Mouse (Mus musculus) liver, adult 2 months (tissue): ENCODE data around the gene Rrp36. TPM values are rescaled to one million over a fixed set of nuclear protein-coding genes. Genes with fewer than 3 reads are reported as not detected.

ENCODE experiments used
- DNase-seq: peaks from one replicate; pipeline ENCODE4 v3.0.0-alpha.2; 2011; ENCODE audit warnings: low read depth, low spot score; ENCODE audit errors: extremely low read depth
- H3K27ac ChIP-seq: fragments of 200-500 bp; replicated peaks from 2 replicates; pipeline ENCODE4 v1.5.1; 2012; ENCODE audit warnings: low read depth, mild to moderate bottlenecking, control low read depth, inconsistent platforms, low read length; ENCODE audit not compliant: insufficient read depth
- H3K27me3 ChIP-seq: fragments of 200-500 bp; 2 replicates; pipeline ENCODE4 v1.6.1; 2012; ENCODE audit warnings: mild to moderate bottlenecking, moderate library complexity, low read length, inconsistent platforms; ENCODE audit not compliant: control insufficient read depth, insufficient read depth
- H3K36me3 ChIP-seq: fragments of 200-500 bp; 2 replicates; pipeline ENCODE4 v1.6.1; 2012; ENCODE audit warnings: low read length, inconsistent platforms; ENCODE audit not compliant: control insufficient read depth, insufficient read depth
- H3K4me1 ChIP-seq: fragments of 200-500 bp; 2 replicates; pipeline ENCODE4 v1.6.1; 2011; ENCODE audit warnings: low read length; ENCODE audit not compliant: control insufficient read depth, insufficient read depth
- H3K4me3 ChIP-seq: fragments of 200-500 bp; 2 replicates; pipeline ENCODE4 v1.5.1; 2011; ENCODE audit warnings: low read depth, mild to moderate bottlenecking, control low read depth, low read length, moderate library complexity; ENCODE audit not compliant: insufficient read depth
- H3K79me2 ChIP-seq: fragments of 200-500 bp; 2 replicates; pipeline ENCODE4 v1.6.1; 2012; ENCODE audit warnings: inconsistent platforms, mild to moderate bottlenecking, low read length, moderate library complexity; ENCODE audit not compliant: control insufficient read depth, insufficient read depth
- H3K9ac ChIP-seq: fragments of 200-500 bp; 2 replicates; pipeline ENCODE4 v1.6.1; 2012; ENCODE audit warnings: low read depth, mild to moderate bottlenecking, control low read depth, inconsistent platforms, low read length
- CTCF ChIP-seq: fragments of 200-500 bp; IDR thresholded peaks from 2 replicates; pipeline ENCODE4 v1.5.1; 2011; ENCODE audit warnings: low read depth, low read length, control low read depth
- POLR2A ChIP-seq: fragments of 200-500 bp; IDR thresholded peaks from 2 replicates; pipeline ENCODE4 v1.6.1; 2011; ENCODE audit warnings: low read length, control low read depth; ENCODE audit not compliant: insufficient read depth; ENCODE audit errors: extremely low read depth
- WGBS: fragments of 180-500 bp; shearing (Covaris S2); methylation state at CpG from one replicate; pipeline ENCODE4 v1.1.7; 2018; 5-methylcytosine and 5-hydroxymethylcytosine counted together
- polyA plus RNA-seq: library from polyadenylated mRNA; depleted of rRNA; stranded (reverse); fragments of >200 nt; gene quantifications from 2 replicates; pipeline ENCODE4 v1.2.3, GENCODE M21; 2012; rRNA removed
- total RNA-seq: library from RNA; depleted of rRNA; stranded (reverse); fragments of >200 nt; gene quantifications from 2 replicates; pipeline ENCODE4 v1.2.3, GENCODE M21; 2014; rRNA removed

Rrp36 gene
- total and polyA plus RNA-seq, 2 experiments = 20.3 to 31.6 TPM

GRCm38 (mm10) chr17:46621324-46621723 lies 52.8 kb downstream of the Rrp36 start:
- Histone ChIP-seq H3K27ac (peak overlapping the region; percentile 29), H3K4me1 (no peaks in the 10 kb centered on the region), H3K79me2 (no peaks in the 10 kb centered on the region), H3K27me3 (no peaks in the 10 kb centered on the region), H3K4me3 (no peak overlapping the region), H3K36me3 (no peaks in the 10 kb centered on the region), H3K9ac (no peak overlapping the region)
- TF ChIP-seq CTCF = no peak
- TF ChIP-seq POLR2A = no peak
- DNase-seq = peak; percentile 18
- 72% methylated on average over 15 of the region's 15 CpGs for WGBS

- Histone ChIP-seq H3K27ac (no peak overlapping the region), H3K9ac (no peak overlapping the region), H3K36me3 (no peaks in the 10 kb centered on the region), H3K4me1 (no peaks in the 10 kb centered on the region), H3K79me2 (no peaks in the 10 kb centered on the region), H3K4me3 (no peak overlapping the region), H3K27me3 (no peaks in the 10 kb centered on the region)
- TF ChIP-seq CTCF = no peak
- TF ChIP-seq POLR2A = no peak
- DNase-seq = no peak
- WGBS = 53% methylated on average over 16 of the region's 16 CpGs
Measured at GRCm38 (mm10) chr17:46619683-46620357, 54.3 kb downstream of the Rrp36 start.

GRCm38 (mm10) chr17:46618769-46619682 lies 55.1 kb downstream of the Rrp36 start:
- Histone ChIP-seq H3K36me3 (no peaks in the 10 kb centered on the region), H3K9ac (no peak overlapping the region), H3K4me1 (no peaks in the 10 kb centered on the region), H3K27me3 (no peaks in the 10 kb centered on the region), H3K4me3 (no peak overlapping the region), H3K27ac (no peak overlapping the region), H3K79me2 (no peaks in the 10 kb centered on the region)
- TF ChIP-seq POLR2A (no peak), CTCF (no peak)
- no peak for DNase-seq
- WGBS = 70% methylated on average over 27 of the region's 27 CpGs

- H3K27me3 ChIP-seq = no peaks in the 10 kb centered on the region
- TF ChIP-seq CTCF (no peak), POLR2A (no peak)
- H3K9ac ChIP-seq = no peak overlapping the region
- H3K36me3 ChIP-seq = no peaks in the 10 kb centered on the region
- H3K79me2 ChIP-seq = no peaks in the 10 kb centered on the region
- DNase-seq = no peak
- H3K27ac ChIP-seq = no peak overlapping the region
- 79% methylated on average over 6 of the region's 6 CpGs for WGBS
- H3K4me3 ChIP-seq = no peak overlapping the region
- H3K4me1 ChIP-seq = no peaks in the 10 kb centered on the region
Measured at GRCm38 (mm10) chr17:46618394-46618768, 55.8 kb downstream of the Rrp36 start.

GRCm38 (mm10) chr17:46617799-46618198 lies 56.4 kb downstream of the Rrp36 start:
- H3K27me3 ChIP-seq = no peaks in the 10 kb centered on the region
- H3K4me1 ChIP-seq = no peaks in the 10 kb centered on the region
- no peaks in the 10 kb centered on the region for H3K36me3 ChIP-seq
- no peaks in the 10 kb centered on the region for H3K79me2 ChIP-seq
- H3K9ac ChIP-seq = no peak overlapping the region
- TF ChIP-seq CTCF (no peak), POLR2A (no peak)
- WGBS = 85% methylated on average over 12 of the region's 12 CpGs
- DNase-seq = no peak
- no peak overlapping the region for H3K27ac ChIP-seq
- H3K4me3 ChIP-seq = no peak overlapping the region

Other genes starting within 250 kb of the Rrp36 start
- gene Crip3, start 245.4 kb downstream of the Rrp36 start, total RNA-seq = not detected in 2 replicates
- gene Crip3, start 245.4 kb downstream of the Rrp36 start, polyA plus RNA-seq = 0.70 and 1.4 TPM in 2 replicates
- 10.3 and 27.9 TPM in 2 replicates for gene Slc22a7, start 235.9 kb downstream of the Rrp36 start, total RNA-seq
- gene Slc22a7, start 235.9 kb downstream of the Rrp36 start, polyA plus RNA-seq = 46.8 and 47.9 TPM in 2 replicates
- 0.07 and 0.18 TPM in 2 replicates for gene Ttbk1, start 186.7 kb downstream of the Rrp36 start, total RNA-seq
- gene Ttbk1, start 186.7 kb downstream of the Rrp36 start, polyA plus RNA-seq = 0.15 and 0.22 TPM in 2 replicates
- gene Dnph1, start 177.6 kb downstream of the Rrp36 start, total RNA-seq = 6.6 and 9.0 TPM in 2 replicates
- gene Dnph1, start 177.6 kb downstream of the Rrp36 start, polyA plus RNA-seq = 13.1 and 13.3 TPM in 2 replicates
- gene Cul9, start 128.0 kb downstream of the Rrp36 start, total RNA-seq = 4.1 and 5.1 TPM in 2 replicates
- 5.7 and 10.1 TPM in 2 replicates for gene Cul9, start 128.0 kb downstream of the Rrp36 start, polyA plus RNA-seq
- gene Srf, start 118.2 kb downstream of the Rrp36 start, total RNA-seq = 3.4 and 5.4 TPM in 2 replicates
- gene Srf, start 118.2 kb downstream of the Rrp36 start, polyA plus RNA-seq = 32.2 and 45.6 TPM in 2 replicates
- gene Ptk7, start 44.8 kb downstream of the Rrp36 start, total RNA-seq = 0.65 and 0.87 TPM in 2 replicates
- gene Ptk7, start 44.8 kb downstream of the Rrp36 start, polyA plus RNA-seq = 0.40 and 0.66 TPM in 2 replicates
- gene Klc4, start 28.3 kb downstream of the Rrp36 start, total RNA-seq = 48.1 and 49.0 TPM in 2 replicates
- gene Klc4, start 28.3 kb downstream of the Rrp36 start, polyA plus RNA-seq = 46.6 and 55.5 TPM in 2 replicates
- gene Mrpl2, start 28.1 kb downstream of the Rrp36 start, total RNA-seq = 58.5 and 71.1 TPM in 2 replicates
- gene Mrpl2, start 28.1 kb downstream of the Rrp36 start, polyA plus RNA-seq = 95.1 and 97.3 TPM in 2 replicates
- 5.0 and 5.4 TPM in 2 replicates for gene Cul7, start 24.0 kb downstream of the Rrp36 start, total RNA-seq
- 5.6 and 7.1 TPM in 2 replicates for gene Cul7, start 24.0 kb downstream of the Rrp36 start, polyA plus RNA-seq
- gene Mea1, start 4.4 kb upstream of the Rrp36 start, total RNA-seq = 52.4 and 60.4 TPM in 2 replicates
- gene Mea1, start 4.4 kb upstream of the Rrp36 start, polyA plus RNA-seq = 55.2 and 65.9 TPM in 2 replicates
- 23.9 and 44.0 TPM in 2 replicates for gene Klhdc3, start 6.6 kb upstream of the Rrp36 start, total RNA-seq
- gene Klhdc3, start 6.6 kb upstream of the Rrp36 start, polyA plus RNA-seq = 68.8 and 74.6 TPM in 2 replicates
- 13.6 and 14.8 TPM in 2 replicates for gene Ppp2r5d, start 30.8 kb upstream of the Rrp36 start, total RNA-seq
- gene Ppp2r5d, start 30.8 kb upstream of the Rrp36 start, polyA plus RNA-seq = 22.8 and 24.0 TPM in 2 replicates
- 39.5 and 46.4 TPM in 2 replicates for gene Pex6, start 37.1 kb upstream of the Rrp36 start, total RNA-seq
- gene Pex6, start 37.1 kb upstream of the Rrp36 start, polyA plus RNA-seq = 94.8 and 104 TPM in 2 replicates
- gene Gnmt, start 54.8 kb upstream of the Rrp36 start, total RNA-seq = 3,482 and 4,252 TPM in 2 replicates
- 4,950 and 5,107 TPM in 2 replicates for gene Gnmt, start 54.8 kb upstream of the Rrp36 start, polyA plus RNA-seq
- 28.5 and 28.6 TPM in 2 replicates for gene Cnpy3, start 77.9 kb upstream of the Rrp36 start, total RNA-seq
- 38.3 and 40.7 TPM in 2 replicates for gene Cnpy3, start 77.9 kb upstream of the Rrp36 start, polyA plus RNA-seq
- not detected in 2 replicates for gene Ptcra, start 89.4 kb upstream of the Rrp36 start, total RNA-seq
- gene Ptcra, start 89.4 kb upstream of the Rrp36 start, polyA plus RNA-seq = 0.06 TPM in 1 of 2 replicates, not detected in the other
- gene 2310039H08Rik, start 98.3 kb upstream of the Rrp36 start, total RNA-seq = 97.6 and 124 TPM in 2 replicates
- gene 2310039H08Rik, start 98.3 kb upstream of the Rrp36 start, polyA plus RNA-seq = 167 and 185 TPM in 2 replicates
- gene Rpl7l1, start 108.3 kb upstream of the Rrp36 start, total RNA-seq = 41.2 and 43.6 TPM in 2 replicates
- gene Rpl7l1, start 108.3 kb upstream of the Rrp36 start, polyA plus RNA-seq = 21.6 and 24.6 TPM in 2 replicates
- 7.9 and 13.5 TPM in 2 replicates for gene Bicral, start 184.1 kb upstream of the Rrp36 start, total RNA-seq
- 3.2 and 3.9 TPM in 2 replicates for gene Bicral, start 184.1 kb upstream of the Rrp36 start, polyA plus RNA-seq
- 8.5 and 10.0 TPM in 2 replicates for gene Tbcc, start 216.3 kb upstream of the Rrp36 start, total RNA-seq
- gene Tbcc, start 216.3 kb upstream of the Rrp36 start, polyA plus RNA-seq = 16.0 and 17.0 TPM in 2 replicates
- gene Prph2, start 236.1 kb upstream of the Rrp36 start, total RNA-seq = not detected in 2 replicates
- gene Prph2, start 236.1 kb upstream of the Rrp36 start, polyA plus RNA-seq = 0.02 TPM in 1 of 2 replicates, not detected in the other